Mouse (Mus musculus) olfactory bulb, adult 2 months (tissue): Measurements from ENCODE around the gene Rtp4.

Experiments
- CTCF ChIP-seq: fragments of 200-500 bp; IDR thresholded peaks from 2 replicates; pipeline ENCODE4 v1.5.1; 2012; ENCODE audit warnings: low read depth, mild to moderate bottlenecking, low read length, moderate library complexity; ENCODE audit not compliant: insufficient read depth
- POLR2A ChIP-seq: fragments of 200-500 bp; IDR thresholded peaks from 2 replicates; pipeline ENCODE4 v1.6.1; 2012; ENCODE audit warnings: mild to moderate bottlenecking, low read depth, low read length, moderate library complexity; ENCODE audit not compliant: insufficient read depth

DNA sequence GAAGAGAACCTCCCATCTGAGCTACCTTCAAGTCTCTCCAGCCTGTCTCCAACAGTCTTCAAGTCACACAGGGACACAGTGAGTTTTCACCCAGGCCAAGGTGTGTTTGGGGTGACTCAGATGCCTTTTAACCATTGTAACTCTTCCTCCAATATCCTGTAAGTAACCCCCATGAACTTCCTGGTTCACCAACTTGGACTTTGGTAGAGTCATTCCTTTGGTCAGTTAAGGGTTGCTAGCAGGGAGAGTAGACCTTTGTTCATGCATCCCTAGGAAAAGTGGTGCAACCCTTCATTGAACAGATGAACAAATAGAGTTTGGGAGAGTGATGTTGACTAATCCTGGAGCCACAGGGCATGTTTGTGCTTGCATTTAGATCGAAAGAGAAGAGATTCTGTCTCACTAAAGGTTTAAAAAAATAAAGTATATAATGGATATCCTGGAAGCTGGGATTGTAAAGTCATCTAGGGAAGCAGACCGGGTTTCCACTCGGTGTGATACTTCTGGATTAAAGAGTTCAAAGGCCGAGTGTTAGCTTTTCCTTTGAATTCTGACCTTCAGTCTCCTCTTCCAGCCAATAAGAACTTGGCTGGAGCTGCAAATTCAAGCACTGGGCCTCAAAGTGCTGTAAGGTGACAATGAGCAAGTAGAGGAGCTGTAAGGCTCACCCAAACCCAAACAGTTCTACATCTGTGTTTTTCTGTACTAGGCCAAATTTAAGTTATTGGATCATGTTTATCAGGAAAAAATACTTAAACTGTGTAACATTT is 8.7 kb upstream of the Rtp4 start:
- TF ChIP-seq CTCF (no peak), POLR2A (no peak)
